Mouse (Mus musculus) skeletal muscle tissue, adult 2 months (tissue): ENCODE results near the gene Olfr557.
A peak's percentile ranks its signal among the peaks of the same experiment; 100 is the strongest.

Experiments used
- DNase-seq: peaks from one replicate; pipeline ENCODE4 v3.0.0-alpha.2; 2012; ENCODE audit warnings: low read depth, low spot score

Gene Olfr557

GRCm38 (mm10) chr7:102695358-102696125 lies at the start of gene Olfr557:
Gene Olfr557 (plus strand): TSS chr7:102695910.
- DNase-seq: no peak

- DNase-seq: no peak
Measured at GRCm38 (mm10) chr7:102658523-102658922, 37.2 kb upstream of the Olfr557 start, which contains the start of gene Olfr555. Gene Olfr555 (plus strand): TSS chr7:102658823.

- no peak for DNase-seq
Measured at GRCm38 (mm10) chr7:102664599-102664998, 31.1 kb upstream of the Olfr557 start, which contains the start of gene Olfr556. Gene Olfr556 (plus strand): TSS chr7:102664899.

GRCm38 (mm10) chr7:102665378-102665777 lies 30.3 kb upstream of the Olfr557 start:
- DNase-seq: no peak

DNA sequence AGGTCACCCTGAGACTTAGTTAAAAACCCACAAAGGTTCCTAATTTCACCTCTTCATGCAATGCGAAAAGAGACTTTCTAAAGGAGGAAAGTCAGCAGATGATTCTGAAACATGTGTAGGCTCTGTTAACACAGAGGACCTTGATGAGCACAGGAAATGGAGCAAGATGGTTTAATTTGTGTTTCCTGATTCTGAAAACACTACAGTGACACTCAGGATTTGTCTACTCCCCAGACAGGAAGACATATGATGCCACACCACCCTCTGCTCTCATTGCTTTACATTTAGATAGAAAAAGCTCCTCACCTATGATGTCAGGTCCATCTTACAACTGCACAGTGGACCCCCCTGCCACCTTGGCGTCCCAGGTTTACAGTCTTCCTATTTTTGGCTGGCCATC lies 19.5 kb upstream of the Olfr557 start:
- DNase-seq: no peak

- no peak for DNase-seq
Measured at GRCm38 (mm10) chr7:102681916-102682315, 13.8 kb upstream of the Olfr557 start.

GRCm38 (mm10) chr7:102686944-102687501 lies 8.7 kb upstream of the Olfr557 start, which contains the start of gene Trim68:
Gene Trim68 (minus strand): TSS chr7:102687327.
- peak; percentile 86 for DNase-seq

- DNase-seq: no peak
Measured at GRCm38 (mm10) chr7:102698461-102698860, 2.8 kb downstream of the Olfr557 start.

DNA sequence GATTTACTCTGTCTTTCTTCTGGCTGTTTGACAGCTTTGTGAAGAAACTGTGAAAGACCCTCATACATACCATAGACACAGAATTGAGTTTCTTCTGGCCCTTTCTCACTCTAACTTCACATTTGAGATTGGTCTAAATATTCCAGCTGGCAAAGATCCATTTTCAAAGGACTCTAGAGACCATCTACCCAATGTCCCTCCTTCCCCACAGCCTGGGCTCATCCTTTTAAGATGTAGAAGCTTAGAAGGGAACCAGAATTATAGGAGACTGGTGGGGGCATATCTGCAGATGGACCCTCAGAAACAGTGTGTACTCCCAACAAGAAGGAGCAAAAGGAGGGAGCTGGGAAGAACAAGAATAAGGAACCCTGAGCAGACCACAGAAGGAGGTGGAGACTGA lies 6.2 kb downstream of the Olfr557 start, which contains the start of gene Olfr558:
Gene Olfr558, plus strand, starts transcription at position 301 of the 400 bp plus-strand sequence.
- DNase-seq: no peak

- DNase-seq: no peak
Measured at GRCm38 (mm10) chr7:102718970-102719369, 23.3 kb downstream of the Olfr557 start, which contains the start of gene Olfr33. Gene Olfr33 (minus strand): TSS chr7:102719070.

DNA sequence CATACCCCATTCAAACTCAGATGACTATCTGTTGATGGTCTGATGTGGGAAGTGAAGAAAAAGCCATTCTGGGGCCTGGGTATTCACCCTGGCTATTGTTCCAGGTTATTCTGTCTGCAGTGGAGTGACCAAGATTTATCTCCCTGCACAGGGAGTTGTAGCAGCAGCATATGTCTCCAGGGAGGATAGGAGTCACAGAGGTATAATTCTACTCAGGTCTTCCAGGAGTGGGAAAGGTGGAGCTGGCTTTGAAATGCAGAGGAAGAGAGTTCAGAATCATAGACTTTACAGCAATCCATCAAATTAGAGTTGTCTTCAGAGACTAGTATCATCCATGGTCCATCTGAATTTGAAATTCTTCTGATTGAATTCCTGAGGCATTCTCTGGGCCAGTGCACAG lies 31.7 kb downstream of the Olfr557 start, which contains the start of gene Olfr559:
Gene Olfr559, minus strand, starts transcription at position 101 of the 400 bp plus-strand sequence.
- no peak for DNase-seq

DNA sequence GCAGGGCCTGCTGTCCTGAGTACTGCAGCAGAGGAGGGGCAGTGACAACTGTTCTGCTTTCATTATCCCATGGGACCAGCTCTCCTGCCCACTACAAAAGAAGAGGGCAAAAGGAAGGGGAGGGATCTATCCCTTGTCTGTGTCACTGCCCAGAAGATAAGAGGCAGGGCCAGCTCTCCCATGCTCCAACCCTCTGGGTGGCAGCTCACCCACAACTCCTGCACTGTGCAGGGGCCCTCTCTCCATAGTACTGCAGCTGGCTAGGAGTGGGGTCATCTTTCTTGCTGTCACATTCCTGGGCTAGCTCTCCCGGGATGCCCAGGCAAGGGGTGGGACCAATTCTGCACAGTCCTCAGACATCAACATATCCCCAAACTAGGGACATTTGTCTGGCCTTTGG lies 38.1 kb downstream of the Olfr557 start:
- no peak for DNase-seq

GRCm38 (mm10) chr7:102737705-102738104 lies 42.0 kb downstream of the Olfr557 start:
- DNase-seq: no peak
